Mouse (Mus musculus) CH12.LX (cell line): ENCODE measurements around the gene Mettl7b.

ENCODE experiments used
- BHLHE40 ChIP-seq: IDR thresholded peaks from 2 replicates; pipeline ENCODE4 v1.6.1; 2011; ENCODE audit warnings: mild to moderate bottlenecking, low read depth, low read length, improper control_type of control experiment
- CHD1 ChIP-seq: IDR thresholded peaks from 2 replicates; pipeline ENCODE4 v1.6.1; 2012; ENCODE audit warnings: low read depth, low read length, improper control_type of control experiment, inconsistent platforms
- CTCF ChIP-seq, 2 experiments: IDR thresholded peaks in 1 of 2; conservative IDR thresholded peaks in 1 of 2; 2 replicates each; pipeline ENCODE4 v1.5.1; 2011 to 2012; ENCODE audit warnings: low read depth in 2 of 2, low read length in 2 of 2, improper control_type of control experiment in 1 of 2, inconsistent platforms in 1 of 2, mild to moderate bottlenecking in 1 of 2, moderate library complexity in 1 of 2
- E2F4 ChIP-seq: IDR thresholded peaks from 2 replicates; pipeline ENCODE4 v1.6.1; 2011; ENCODE audit warnings: low read depth, low read length, improper control_type of control experiment; ENCODE audit not compliant: insufficient replicate concordance
- ELF1 ChIP-seq: IDR thresholded peaks from 2 replicates; pipeline ENCODE4 v1.6.1; 2014; ENCODE audit warnings: low read depth, mild to moderate bottlenecking, inconsistent platforms, low read length, improper control_type of control experiment
- EP300 ChIP-seq: IDR thresholded peaks from 2 replicates; pipeline ENCODE4 v1.6.1; 2011; ENCODE audit warnings: low read length, improper control_type of control experiment
- IRF4 ChIP-seq: IDR thresholded peaks from 2 replicates; pipeline ENCODE4 v1.6.1; 2014; ENCODE audit warnings: low read depth, mild to moderate bottlenecking, inconsistent platforms, low read length, improper control_type of control experiment
- KAT2A ChIP-seq: IDR thresholded peaks from 2 replicates; pipeline ENCODE4 v1.6.1; 2012; ENCODE audit warnings: low read length, improper control_type of control experiment, inconsistent platforms; ENCODE audit not compliant: insufficient replicate concordance
- POLR2A ChIP-seq: IDR thresholded peaks from 2 replicates; pipeline ENCODE4 v1.6.1; 2011; ENCODE audit warnings: low read depth, mild to moderate bottlenecking, improper control_type of control experiment, low read length
- POLR2AphosphoS2 ChIP-seq: IDR thresholded peaks from 2 replicates; pipeline ENCODE4 v1.6.1; 2011; ENCODE audit warnings: low read depth, low read length, improper control_type of control experiment
- TCF12 ChIP-seq: IDR thresholded peaks from 2 replicates; pipeline ENCODE4 v1.6.1; 2014; ENCODE audit warnings: low read depth, mild to moderate bottlenecking, inconsistent platforms, low read length, improper control_type of control experiment
- ZC3H11A ChIP-seq: IDR thresholded peaks from 2 replicates; pipeline ENCODE4 v1.6.1; 2012; ENCODE audit warnings: low read depth, mild to moderate bottlenecking, inconsistent platforms, low read length, improper control_type of control experiment
- ZMIZ1 ChIP-seq: IDR thresholded peaks from 2 replicates; pipeline ENCODE4 v1.6.1; 2012; ENCODE audit warnings: low read depth, mild to moderate bottlenecking, inconsistent platforms, low read length, improper control_type of control experiment
- ZNF384 ChIP-seq: IDR thresholded peaks from 2 replicates; pipeline ENCODE4 v1.6.1; 2012; ENCODE audit warnings: low read depth, low read length, improper control_type of control experiment, inconsistent platforms

- TF ChIP-seq EP300 (no peak), POLR2A (no peak), CTCF (conservative IDR thresholded peaks at IDR 0.05 in 1 of 2, IDR thresholded peaks at IDR 0.05 in 1 of 2; ENCODE audit: low read depth in 2 of 2, low read length in 2 of 2) (no peak), POLR2AphosphoS2 (no peak), ZC3H11A (no peak), TCF12 (no peak), ZMIZ1 (no peak), ELF1 (no peak), BHLHE40 (no peak), CHD1 (no peak), KAT2A (no peak), IRF4 (no peak), ZNF384 (no peak), E2F4 (no peak)
Measured at GRCm38 (mm10) chr10:128940475-128941061, 20.2 kb downstream of the Mettl7b start.
